ENCODE assay signal across 17 mouse cellular contexts in genomic region chr4:25407842-25408241, GRCm38 (mm10).
DNase-seq lines count a peak whose midpoint lies in the region; ATAC-seq and TF ChIP-seq lines count a peak whose summit lies in the region.
"Had no signal": no experiment of that assay in that cellular context is flagged by ENCODE, and none has a peak within 500 bp of the region (broad histone marks: within the 10 kb centered on the region; RNA-seq: fewer than 3 reads in every experiment).

No protein-coding gene starts in this region.

- TF ChIP-seq CTCF in hindbrain, postnatal 0 days (IDR thresholded peaks at IDR 0.05; ENCODE audit: low read depth), result no peak

- H3K27me3 ChIP-seq in forebrain, embryonic 10.5 days (ENCODE audit: poor library complexity, severe bottlenecking), result no peaks in the 10 kb centered on the region
- H3K27me3 ChIP-seq in forebrain, embryonic 16.5 days (replicated peaks; ENCODE audit: control insufficient read depth, insufficient read depth, low read length), result no peaks in the 10 kb centered on the region
- no peaks in the 10 kb centered on the region for H3K27me3 ChIP-seq in hindbrain, postnatal 0 days (ENCODE audit: insufficient read depth, low read length)
- no peaks in the 10 kb centered on the region for H3K27me3 ChIP-seq in neural tube, embryonic 12.5 days (replicated peaks)
- H3K27me3 ChIP-seq in intestine, embryonic 15.5 days (replicated peaks), result no peaks in the 10 kb centered on the region
- H3K27me3 ChIP-seq: embryonic facial prominence, embryonic 12.5 days; megakaryocyte, embryonic 14.5 days had no signal

- no peak overlapping the region for H3K4me3 ChIP-seq in forebrain, embryonic 10.5 days
- no peak overlapping the region for H3K4me3 ChIP-seq in forebrain, embryonic 16.5 days (replicated peaks; ENCODE audit: low read length)
- H3K4me3 ChIP-seq in hindbrain, postnatal 0 days (ENCODE audit: low read length), result no peak overlapping the region
- no peak overlapping the region for H3K4me3 ChIP-seq in neural tube, embryonic 12.5 days
- H3K4me3 ChIP-seq in intestine, embryonic 15.5 days (replicated peaks), result no peak overlapping the region
- H3K4me3 ChIP-seq: embryonic facial prominence, embryonic 12.5 days; gastrocnemius, adult 2 months; megakaryocyte, embryonic 14.5 days had no signal

- H3K4me1 ChIP-seq in forebrain, embryonic 10.5 days, result peaks cover 42% of the 10 kb centered on the region
- H3K4me1 ChIP-seq in forebrain, embryonic 16.5 days (replicated peaks; ENCODE audit: control insufficient read depth, insufficient read depth, low read length), result peaks cover 23% of the 10 kb centered on the region
- H3K4me1 ChIP-seq in hindbrain, postnatal 0 days (ENCODE audit: insufficient read depth, low read length), result peaks cover 22% of the 10 kb centered on the region
- peaks cover 8% of the 10 kb centered on the region; the same call in 1 of the 2 replicates for H3K4me1 ChIP-seq in neural tube, embryonic 12.5 days
- H3K4me1 ChIP-seq in intestine, embryonic 15.5 days (replicated peaks), result no peaks in the 10 kb centered on the region
- H3K4me1 ChIP-seq: megakaryocyte, embryonic 14.5 days had no signal

- H3K27ac ChIP-seq in forebrain, embryonic 10.5 days, result peak overlapping the region; percentile 86
- peak overlapping the region; percentile 93 for H3K27ac ChIP-seq in forebrain, embryonic 16.5 days (ENCODE audit: low read length)
- H3K27ac ChIP-seq in hindbrain, postnatal 0 days, result peak overlapping the region; percentile 85
- H3K27ac ChIP-seq in neural tube, embryonic 12.5 days, result no peak overlapping the region
- no peak overlapping the region for H3K27ac ChIP-seq in intestine, embryonic 15.5 days
- H3K27ac ChIP-seq: gastrocnemius, adult 2 months had no signal

- peak; percentile 18; the same call in 1 of the 2 replicates for ATAC-seq in forebrain, embryonic 16.5 days
- ATAC-seq in hindbrain, postnatal 0 days, result no peak
- 0 out of 2 replicates have a peak, but pooled peaks have one; percentile 34 for ATAC-seq in neural tube, embryonic 12.5 days (ENCODE audit: low FRiP score, low read depth)
- ATAC-seq in intestine, embryonic 15.5 days, result no peak
- ATAC-seq: lung, postnatal 0 days had no signal

- H3K36me3 ChIP-seq in forebrain, embryonic 10.5 days (replicated peaks), result no peaks in the 10 kb centered on the region
- no peaks in the 10 kb centered on the region for H3K36me3 ChIP-seq in forebrain, embryonic 16.5 days (ENCODE audit: control insufficient read depth, insufficient read depth)
- no peaks in the 10 kb centered on the region for H3K36me3 ChIP-seq in hindbrain, postnatal 0 days (ENCODE audit: insufficient read depth, low read length)
- H3K36me3 ChIP-seq in neural tube, embryonic 12.5 days, result no peaks in the 10 kb centered on the region
- no peaks in the 10 kb centered on the region for H3K36me3 ChIP-seq in intestine, embryonic 15.5 days
- H3K36me3 ChIP-seq: embryonic facial prominence, embryonic 12.5 days; G1E had no signal

- DNase-seq in forebrain, embryonic 10.5 days (ENCODE audit: extremely low spot score, low spot score), result peak; percentile 16
- DNase-seq in hindbrain, postnatal 0 days (ENCODE audit: low spot score), result no peak
- no peak for DNase-seq in adrenal gland, adult 18-20 months (ENCODE audit: low spot score in 2 of 2)
- DNase-seq in left cerebral cortex, postnatal 14 days (ENCODE audit: low spot score in 2 of 2), result no peak
- no peak for DNase-seq in right cerebral cortex, adult 18-20 months
- DNase-seq: adrenal gland, adult 8-10 months; cerebellum, postnatal 10 days; gastrocnemius, adult 2 months; kidney, postnatal 14 days; thymus, postnatal 4 days had no signal

- no peak overlapping the region for H3K9ac ChIP-seq in forebrain, embryonic 16.5 days (replicated peaks; ENCODE audit: low read depth, low read length)
- H3K9ac ChIP-seq in hindbrain, postnatal 0 days (replicated peaks; ENCODE audit: low read length), result no peak overlapping the region
- H3K9ac ChIP-seq in neural tube, embryonic 12.5 days, result no peak overlapping the region
- no peak overlapping the region for H3K9ac ChIP-seq in intestine, embryonic 15.5 days
- H3K9ac ChIP-seq: embryonic facial prominence, embryonic 12.5 days had no signal

- 37% methylated on average over 4 of the region's 4 CpGs for WGBS in forebrain, embryonic 10.5 days
- WGBS in forebrain, embryonic 16.5 days, result 13% methylated on average over 4 of the region's 4 CpGs
- 15% methylated on average over 4 of the region's 4 CpGs for whole genome bisulfite sequencing in hindbrain, postnatal 0 days
- 40% methylated on average over 4 of the region's 4 CpGs for WGBS in neural tube, embryonic 12.5 days
- 45% methylated on average over 4 of the region's 4 CpGs for WGBS in intestine, embryonic 15.5 days

- H3K9me3 ChIP-seq in forebrain, embryonic 10.5 days, result no peaks in the 10 kb centered on the region
- H3K9me3 ChIP-seq in forebrain, embryonic 16.5 days (ENCODE audit: control insufficient read depth, low read length), result no peaks in the 10 kb centered on the region
- no peaks in the 10 kb centered on the region for H3K9me3 ChIP-seq in hindbrain, postnatal 0 days (ENCODE audit: low read length)
- no peaks in the 10 kb centered on the region for H3K9me3 ChIP-seq in neural tube, embryonic 12.5 days
- H3K9me3 ChIP-seq in intestine, embryonic 15.5 days, result no peaks in the 10 kb centered on the region
- H3K9me3 ChIP-seq: embryonic facial prominence, embryonic 12.5 days; G1E; megakaryocyte, embryonic 14.5 days had no signal

- no peak overlapping the region for H3K4me2 ChIP-seq in forebrain, embryonic 16.5 days (ENCODE audit: low read length)
- H3K4me2 ChIP-seq in hindbrain, postnatal 0 days (ENCODE audit: low read depth, low read length), result no peak overlapping the region
- H3K4me2 ChIP-seq in neural tube, embryonic 12.5 days (replicated peaks), result no peak overlapping the region
- H3K4me2 ChIP-seq in intestine, embryonic 15.5 days (replicated peaks), result no peak overlapping the region
- H3K4me2 ChIP-seq: embryonic facial prominence, embryonic 12.5 days had no signal

- intact Hi-C loops in left cerebral cortex, postnatal 14 days (cut with DNase I), result no loop called here

Comparison
In these comparisons a context has a peak if more than half of its experiments do, and no peak if none do; other contexts are left out.
1. H3K27ac ChIP-seq: peak in forebrain, embryonic 10.5 days (single experiment), forebrain, embryonic 16.5 days (single experiment) and hindbrain, postnatal 0 days (single experiment); none in neural tube, embryonic 12.5 days (single experiment) and intestine, embryonic 15.5 days (single experiment).
2. ATAC-seq: peak in forebrain, embryonic 16.5 days (single experiment) and neural tube, embryonic 12.5 days (single experiment); none in hindbrain, postnatal 0 days (single experiment) and intestine, embryonic 15.5 days (single experiment).